Mouse (Mus musculus): ENCODE data around the gene Man2b1.

GRCm38 (mm10) chr8:85073041-85073612 is 9.9 kb upstream of the Man2b1 start:
- no peak for TF ChIP-seq TAL1 (IDR thresholded peaks at IDR 0.05; ENCODE audit: low read length)
- TF ChIP-seq GATA1 (IDR thresholded peaks at IDR 0.05; ENCODE audit: low read length): no peak

Measured in erythroblast, embryonic 14.5 days (primary cell).